Mouse (Mus musculus) testis, adult 2 months (tissue): Measurements from ENCODE around the gene Nusap1.

Source experiments
- CTCF ChIP-seq: fragments of 200-500 bp; IDR thresholded peaks from 2 replicates; pipeline ENCODE4 v1.5.1; 2012; ENCODE audit warnings: low read depth, mild to moderate bottlenecking, inconsistent platforms, low read length, moderate library complexity; ENCODE audit not compliant: control insufficient read depth, insufficient read depth, insufficient replicate concordance
- POLR2A ChIP-seq: fragments of 200-500 bp; IDR thresholded peaks from 2 replicates; pipeline ENCODE4 v1.6.1; 2012; ENCODE audit warnings: low read depth, mild to moderate bottlenecking, inconsistent platforms, low read length, moderate library complexity; ENCODE audit not compliant: control insufficient read depth

DNA sequence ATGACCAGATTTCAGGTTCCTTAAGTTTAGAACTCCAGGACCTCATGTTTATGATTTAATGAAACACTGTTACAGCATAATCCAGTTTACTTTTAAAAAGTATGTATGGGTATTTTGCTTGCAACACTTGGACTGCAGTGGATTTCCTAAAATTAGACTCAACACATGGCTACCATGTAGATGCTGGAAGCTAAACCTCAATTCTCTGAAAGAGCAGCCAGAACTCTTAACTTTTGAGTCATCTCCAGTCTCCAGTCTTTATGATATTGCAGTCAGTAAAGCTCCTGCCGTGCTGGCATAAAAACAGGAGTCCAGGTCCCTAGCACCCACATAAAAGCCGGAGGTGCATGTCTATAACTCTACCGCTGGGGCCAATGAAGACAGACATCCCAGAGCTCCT lies 81.9 kb downstream of the Nusap1 start:
- TF ChIP-seq CTCF (no peak), POLR2A (no peak)
